Mouse (Mus musculus): ENCODE results near the gene Cnn1. TPM values are rescaled to one million over a fixed set of nuclear protein-coding genes. Genes with fewer than 3 reads are reported as not detected.
"Not testable (repeated sequence)": the region's sequence is repeated elsewhere in the genome, so short reads cannot be mapped to it uniquely, and the experiment has no call there.

Cnn1 gene
- polyA plus RNA-seq, 1 experiment from 2014 or later = 3.1 TPM

DNA sequence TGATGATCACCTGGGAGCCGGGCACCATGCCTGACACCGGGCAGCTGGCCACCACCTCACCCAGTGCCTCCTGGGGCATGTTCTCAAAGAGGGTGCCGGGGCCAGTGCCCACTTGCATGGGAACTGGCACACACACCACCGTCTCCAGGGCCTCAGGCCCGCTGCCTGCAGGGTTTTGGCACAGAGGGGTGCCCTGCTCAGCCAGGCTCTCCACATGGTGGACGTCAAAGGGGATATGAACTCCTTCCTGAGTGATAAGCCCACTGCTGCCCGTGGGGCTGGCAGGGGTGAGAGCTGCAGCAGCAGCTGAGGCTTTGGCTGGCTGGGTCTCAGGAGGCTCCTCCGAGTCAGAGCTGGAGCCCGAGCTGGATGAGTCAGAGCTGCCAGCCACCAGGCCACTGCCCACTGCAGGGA lies 41.0 kb upstream of the Cnn1 start:
- H3K36me3 ChIP-seq = peaks cover 52% of the 10 kb centered on the region
- WGBS = 90% methylated on average over 9 of the region's 9 CpGs
- H3K9me3 ChIP-seq = no peaks in the 10 kb centered on the region

GRCm38 (mm10) chr9:22061339-22061738 lies 37.7 kb upstream of the Cnn1 start:
- Histone ChIP-seq H3K9me3 (no peaks in the 10 kb centered on the region), H3K4me3 (no peak overlapping the region), H3K4me2 (no peak overlapping the region), H3K4me1 (no peaks in the 10 kb centered on the region), H3K27ac (no peak overlapping the region), H3K27me3 (peaks cover 2% of the 10 kb centered on the region), H3K36me3 (peaks cover 81% of the 10 kb centered on the region), H3K9ac (no peak overlapping the region)
- 68% methylated on average over 2 of the region's 2 CpGs for WGBS
- ATAC-seq (ENCODE audit: insufficient number of reproducible peaks, low FRiP score, low TSS enrichment, low read depth) = no peak

More for the DNA sequence above, 41.0 kb upstream of the Cnn1 start:
- Histone ChIP-seq H3K9ac (no peak overlapping the region), H3K4me3 (no peak overlapping the region), H3K27ac (no peak overlapping the region), H3K4me1 (peaks cover 6% of the 10 kb centered on the region), H3K4me2 (no peak overlapping the region), H3K27me3 (peaks cover 33% of the 10 kb centered on the region)
- ATAC-seq (ENCODE audit: insufficient number of reproducible peaks, low FRiP score, low TSS enrichment, low read depth) = no peak

GRCm38 (mm10) chr9:22064341-22064740 lies 34.7 kb upstream of the Cnn1 start:
- H3K4me2 ChIP-seq = no peak overlapping the region
- ATAC-seq (ENCODE audit: insufficient number of reproducible peaks, low FRiP score, low TSS enrichment, low read depth) = no peak
- peaks cover 73% of the 10 kb centered on the region for H3K36me3 ChIP-seq
- no peak overlapping the region for H3K4me3 ChIP-seq
- H3K9ac ChIP-seq = no peak overlapping the region
- H3K27ac ChIP-seq = no peak overlapping the region
- WGBS = 87% methylated on average over 3 of the region's 3 CpGs
- H3K4me1 ChIP-seq = no peaks in the 10 kb centered on the region
- no peaks in the 10 kb centered on the region for H3K27me3 ChIP-seq
- no peaks in the 10 kb centered on the region for H3K9me3 ChIP-seq

- ATAC-seq (ENCODE audit: insufficient number of reproducible peaks, low FRiP score, low TSS enrichment, low read depth) = no peak
- no peaks in the 10 kb centered on the region for H3K27me3 ChIP-seq
- H3K4me2 ChIP-seq = no peak overlapping the region
- H3K36me3 ChIP-seq = peaks cover 67% of the 10 kb centered on the region
- H3K9ac ChIP-seq = no peak overlapping the region
- no peaks in the 10 kb centered on the region for H3K9me3 ChIP-seq
- H3K4me3 ChIP-seq = no peak overlapping the region
- peaks cover 5% of the 10 kb centered on the region; the same call in 1 of the 2 replicates for H3K4me1 ChIP-seq
- H3K27ac ChIP-seq = no peak overlapping the region
- WGBS = 94% methylated on average over 11 of the region's 11 CpGs
Observed at GRCm38 (mm10) chr9:22065642-22066041, 33.4 kb upstream of the Cnn1 start.

- H3K27me3 ChIP-seq = no peaks in the 10 kb centered on the region
- no peak for ATAC-seq (ENCODE audit: insufficient number of reproducible peaks, low FRiP score, low TSS enrichment, low read depth)
- no peak overlapping the region for H3K9ac ChIP-seq
- no peak overlapping the region for H3K4me2 ChIP-seq
- H3K36me3 ChIP-seq = peaks cover 61% of the 10 kb centered on the region
- H3K4me3 ChIP-seq = no peak overlapping the region
- peaks cover 5% of the 10 kb centered on the region; the same call in 1 of the 2 replicates for H3K4me1 ChIP-seq
- no peak overlapping the region for H3K27ac ChIP-seq
- no peaks in the 10 kb centered on the region for H3K9me3 ChIP-seq
- WGBS = 79% methylated on average over 3 of the region's 3 CpGs
Observed at GRCm38 (mm10) chr9:22066433-22066832, 32.6 kb upstream of the Cnn1 start.

GRCm38 (mm10) chr9:22067195-22067594 lies 31.8 kb upstream of the Cnn1 start:
- Histone ChIP-seq H3K27me3 (no peaks in the 10 kb centered on the region), H3K4me3 (no peak overlapping the region), H3K9ac (no peak overlapping the region), H3K4me1 (peaks cover 7% of the 10 kb centered on the region), H3K4me2 (no peak overlapping the region), H3K9me3 (no peaks in the 10 kb centered on the region), H3K27ac (no peak overlapping the region), H3K36me3 (peaks cover 55% of the 10 kb centered on the region)
- no peak for ATAC-seq (ENCODE audit: insufficient number of reproducible peaks, low FRiP score, low TSS enrichment, low read depth)
- 73% methylated on average over 5 of the region's 5 CpGs for WGBS

GRCm38 (mm10) chr9:22069881-22070553 lies 29.0 kb upstream of the Cnn1 start:
- 69% methylated on average over 4 of the region's 4 CpGs for WGBS
- no peak for ATAC-seq (ENCODE audit: insufficient number of reproducible peaks, low FRiP score, low TSS enrichment, low read depth)
- Histone ChIP-seq H3K27me3 (no peaks in the 10 kb centered on the region), H3K4me2 (peak overlapping the region; percentile 56), H3K4me1 (peaks cover 10% of the 10 kb centered on the region), H3K27ac (peak overlapping the region; percentile 64), H3K9me3 (no peaks in the 10 kb centered on the region), H3K4me3 (peak overlapping the region; percentile 85), H3K9ac (0 out of 2 replicates have a peak overlapping the region, but pooled peaks have one; percentile 84), H3K36me3 (peaks cover 52% of the 10 kb centered on the region)

DNA sequence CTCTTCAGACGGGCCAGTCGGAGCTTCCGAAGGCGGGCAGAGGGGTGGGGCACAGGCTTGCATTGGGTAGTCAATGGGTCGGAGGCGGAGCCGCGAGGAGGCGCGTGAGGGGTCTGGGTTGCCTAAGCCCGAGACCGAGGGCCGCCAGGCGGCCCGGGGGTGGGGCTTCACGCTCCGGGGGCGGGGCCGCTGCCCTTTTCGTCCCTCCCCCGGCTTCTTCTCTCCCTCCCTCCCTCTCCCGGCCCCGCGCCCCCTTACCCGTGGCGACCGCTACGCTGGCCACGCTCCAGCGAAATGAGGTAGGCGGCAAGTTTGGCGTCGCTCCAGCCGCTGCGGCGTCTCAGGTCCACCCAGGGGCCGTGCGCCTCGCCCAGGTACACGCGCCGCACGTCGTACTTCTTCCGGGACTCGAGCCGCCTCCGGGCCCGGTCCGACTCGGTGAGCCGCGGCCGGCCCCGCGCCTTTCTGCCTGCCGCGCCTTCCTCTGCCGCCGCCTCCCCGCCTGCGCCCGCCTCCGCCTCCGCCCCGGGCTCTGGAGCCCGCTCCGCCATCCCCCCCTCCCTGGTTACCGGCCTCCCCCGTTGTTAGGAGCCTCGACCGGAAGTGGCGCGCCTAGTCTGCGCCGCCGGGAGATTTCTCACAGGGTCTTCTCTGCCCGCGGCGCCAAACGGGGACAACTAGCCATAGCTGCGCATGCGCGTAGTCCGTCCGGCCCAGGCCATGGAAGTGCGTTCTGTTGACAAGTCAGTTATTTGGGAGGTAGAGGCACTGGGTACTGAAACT lies 28.0 kb upstream of the Cnn1 start, which contains the start of the genes Gm49318 and Zfp653:
Gene Gm49318 (minus strand): TSS at position 469 of the 783 bp plus-strand sequence.
Gene Zfp653 (minus strand): TSS at position 586 of the 783 bp plus-strand sequence.
- no peaks in the 10 kb centered on the region for H3K9me3 ChIP-seq
- H3K27me3 ChIP-seq = no peaks in the 10 kb centered on the region
- under 1% methylated on average over 80 of the region's 87 CpGs for WGBS
- H3K27ac ChIP-seq = peak within 1 kb of the TSS; percentile 99
- H3K9ac ChIP-seq = peak within 1 kb of the TSS; percentile 84
- H3K4me3 ChIP-seq = peak within 1 kb of the TSS; percentile 85
- H3K36me3 ChIP-seq = peaks cover 46% of the 10 kb centered on the region
- peak within 1 kb of the TSS; percentile 56 for H3K4me2 ChIP-seq
- ATAC-seq (ENCODE audit: insufficient number of reproducible peaks, low FRiP score, low TSS enrichment, low read depth) = peak; percentile 96
- peaks cover 10% of the 10 kb centered on the region for H3K4me1 ChIP-seq

GRCm38 (mm10) chr9:22072276-22072675 lies 26.7 kb upstream of the Cnn1 start:
- Histone ChIP-seq H3K4me3 (no peak overlapping the region), H3K36me3 (peaks cover 41% of the 10 kb centered on the region), H3K9me3 (no peaks in the 10 kb centered on the region), H3K4me1 (peaks cover 10% of the 10 kb centered on the region), H3K4me2 (no peak overlapping the region), H3K9ac (no peak overlapping the region), H3K27me3 (no peaks in the 10 kb centered on the region), H3K27ac (no peak overlapping the region)
- ATAC-seq (ENCODE audit: insufficient number of reproducible peaks, low FRiP score, low TSS enrichment, low read depth) = no peak
- WGBS = 90% methylated on average over 4 of the region's 4 CpGs

DNA sequence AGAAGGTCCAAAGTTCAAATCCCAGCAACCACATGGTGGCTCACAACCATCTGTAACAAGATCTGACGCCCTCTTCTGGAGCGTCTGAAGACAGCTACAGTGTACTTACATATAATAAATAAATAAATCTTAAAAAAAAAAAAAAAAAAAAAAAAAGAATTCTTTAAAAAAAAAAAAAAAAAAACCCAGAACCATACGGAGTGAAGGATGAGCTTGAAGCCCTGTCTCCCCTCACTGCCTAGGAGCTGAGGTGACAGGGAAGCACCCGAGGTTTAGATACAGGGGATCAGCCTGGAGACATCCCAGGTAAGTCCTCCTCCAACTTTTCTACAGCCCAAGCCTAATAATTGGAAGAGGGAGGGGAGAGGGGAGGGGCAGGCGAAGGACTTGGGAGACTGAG lies 23.2 kb upstream of the Cnn1 start:
- not testable (repeated sequence) for H3K9me3 ChIP-seq; H3K9ac ChIP-seq; ATAC-seq (ENCODE audit: insufficient number of reproducible peaks, low FRiP score, low TSS enrichment, low read depth); H3K4me2 ChIP-seq; H3K27me3 ChIP-seq; H3K4me1 ChIP-seq; H3K4me3 ChIP-seq; H3K27ac ChIP-seq
- H3K36me3 ChIP-seq = peaks cover 42% of the 10 kb centered on the region
- 69% methylated on average over 5 of the region's 5 CpGs for WGBS

DNA sequence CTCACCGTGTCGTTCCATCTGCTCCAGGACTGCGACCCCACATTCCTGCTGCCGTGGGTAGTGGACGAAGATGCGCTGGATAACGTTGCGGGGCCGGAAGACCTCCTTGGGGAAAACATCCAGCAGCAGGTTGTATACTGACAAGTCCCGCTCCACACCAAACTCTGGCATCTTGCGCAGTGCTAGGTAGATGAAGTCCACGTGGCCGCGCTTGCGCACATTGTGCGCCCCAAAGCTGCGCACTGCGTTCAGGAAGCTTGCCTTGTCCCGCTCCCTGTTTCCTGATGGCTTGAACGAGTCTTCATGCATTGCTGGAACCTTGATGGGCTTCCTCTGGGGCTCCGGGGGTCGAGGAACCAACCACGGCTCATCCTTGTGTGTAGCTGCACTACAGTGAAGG lies 22.8 kb upstream of the Cnn1 start:
- no peak overlapping the region for H3K4me2 ChIP-seq
- no peak for ATAC-seq (ENCODE audit: insufficient number of reproducible peaks, low FRiP score, low TSS enrichment, low read depth)

GRCm38 (mm10) chr9:22084667-22085021 lies 14.4 kb upstream of the Cnn1 start:
- WGBS = 29% methylated on average over 4 of the region's 4 CpGs
- Histone ChIP-seq H3K9ac (peak overlapping the region; percentile 64), H3K27ac (peak overlapping the region; percentile 88; the same call in 1 of the 2 replicates), H3K27me3 (no peaks in the 10 kb centered on the region), H3K36me3 (peaks cover 6% of the 10 kb centered on the region; the same call in 1 of the 2 replicates), H3K4me1 (peaks cover 13% of the 10 kb centered on the region; the same call in 1 of the 2 replicates), H3K9me3 (no peaks in the 10 kb centered on the region), H3K4me2 (peak overlapping the region; percentile 74), H3K4me3 (peak overlapping the region; percentile 84)
- ATAC-seq (ENCODE audit: insufficient number of reproducible peaks, low FRiP score, low TSS enrichment, low read depth) = no peak

More for the DNA sequence above, 22.8 kb upstream of the Cnn1 start:
- H3K9me3 ChIP-seq = no peaks in the 10 kb centered on the region
- WGBS = 91% methylated on average over 23 of the region's 23 CpGs
- H3K4me3 ChIP-seq = no peak overlapping the region
- no peaks in the 10 kb centered on the region for H3K27me3 ChIP-seq
- peaks cover 42% of the 10 kb centered on the region for H3K36me3 ChIP-seq
- H3K27ac ChIP-seq = no peak overlapping the region
- peaks cover 5% of the 10 kb centered on the region; the same call in 1 of the 2 replicates for H3K4me1 ChIP-seq
- H3K9ac ChIP-seq = no peak overlapping the region
